Mouse (Mus musculus): ENCODE data around the gene Plekhg6. TPM values are rescaled to one million over a fixed set of nuclear protein-coding genes. Genes with fewer than 3 reads are reported as not detected.

The Plekhg6 gene
- polyA plus RNA-seq (2014; fragmentation: Nextera tagmentation; extraction: Ambion mirVana), result not detected in 2 replicates

DNA sequence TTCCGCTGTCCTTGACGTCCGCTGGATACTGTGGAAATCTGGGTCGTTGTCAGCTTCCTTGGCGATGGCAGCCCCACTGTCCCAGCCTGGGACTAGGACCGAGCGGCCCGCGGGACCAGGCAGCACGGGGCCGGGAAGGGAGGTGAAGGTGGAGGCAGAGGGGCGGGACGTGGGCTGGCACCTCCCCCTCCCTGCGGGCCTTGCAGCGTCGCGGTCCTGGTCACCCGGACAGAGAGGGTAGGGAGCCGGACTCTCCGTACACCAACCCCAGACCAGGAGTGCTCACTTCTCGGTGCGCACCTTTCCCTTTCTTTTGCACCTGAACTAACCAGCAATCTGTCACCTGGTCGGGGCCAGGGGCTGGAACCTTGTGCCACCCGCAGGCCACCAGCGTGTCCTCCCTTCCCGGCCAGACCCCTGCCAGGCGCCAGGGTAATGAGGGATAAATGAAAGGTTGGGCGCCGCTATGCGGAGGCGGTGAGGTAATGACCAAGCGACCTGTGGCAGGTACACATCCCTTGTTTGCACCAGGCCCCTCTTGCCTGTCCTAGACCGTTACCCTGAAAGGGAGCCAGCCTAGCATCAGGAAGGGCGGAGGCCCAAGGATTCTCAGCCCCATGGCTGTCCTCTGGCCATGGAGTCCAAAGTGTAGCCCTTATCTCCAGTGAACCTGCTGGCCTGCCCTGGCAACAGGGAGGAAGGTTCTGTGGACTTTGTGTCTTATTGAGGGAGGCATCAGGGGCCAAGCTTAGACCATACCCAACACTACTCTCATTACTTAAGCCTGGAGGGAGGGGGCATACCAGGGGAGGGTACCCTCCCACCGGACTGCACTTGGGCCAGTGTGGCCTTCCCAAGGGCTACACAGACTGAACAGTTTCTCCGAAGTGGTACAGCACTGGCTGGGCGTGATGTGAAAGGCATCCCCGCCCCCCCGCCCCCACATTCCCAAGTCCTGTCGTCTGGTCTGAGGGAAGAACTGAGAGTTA, at the start of gene Plekhg6:
TSS of gene Plekhg6 (minus strand) at position 422 of the 989 bp plus-strand sequence.
- DNase-seq (ENCODE audit: low spot score, missing footprints), result no peak
- H3K4me2 ChIP-seq, result peak within 1 kb of the TSS; percentile 33
- 13% methylated on average over 36 of the region's 40 CpGs for WGBS
- ATAC-seq (ENCODE audit: low FRiP score), result no peak
- no peaks in the 10 kb centered on the region for H3K9me3 ChIP-seq (ENCODE audit: control insufficient read depth, low read length)
- H3K9ac ChIP-seq (ENCODE audit: low read length), result no peak within 1 kb of the TSS
- no peak within 1 kb of the TSS for H3K27ac ChIP-seq (ENCODE audit: low read depth, low read length)
- H3K4me1 ChIP-seq (ENCODE audit: control insufficient read depth, insufficient read depth, low read length), result peaks cover 12% of the 10 kb centered on the region
- peaks cover 35% of the 10 kb centered on the region for H3K27me3 ChIP-seq (ENCODE audit: control insufficient read depth, insufficient read depth, low read length)
- no peaks in the 10 kb centered on the region for H3K36me3 ChIP-seq (ENCODE audit: control insufficient read depth, insufficient read depth, low read length)
- H3K4me3 ChIP-seq (ENCODE audit: low read depth, low read length), result peak within 1 kb of the TSS; percentile 20; the same call in 1 of the 2 replicates

DNA sequence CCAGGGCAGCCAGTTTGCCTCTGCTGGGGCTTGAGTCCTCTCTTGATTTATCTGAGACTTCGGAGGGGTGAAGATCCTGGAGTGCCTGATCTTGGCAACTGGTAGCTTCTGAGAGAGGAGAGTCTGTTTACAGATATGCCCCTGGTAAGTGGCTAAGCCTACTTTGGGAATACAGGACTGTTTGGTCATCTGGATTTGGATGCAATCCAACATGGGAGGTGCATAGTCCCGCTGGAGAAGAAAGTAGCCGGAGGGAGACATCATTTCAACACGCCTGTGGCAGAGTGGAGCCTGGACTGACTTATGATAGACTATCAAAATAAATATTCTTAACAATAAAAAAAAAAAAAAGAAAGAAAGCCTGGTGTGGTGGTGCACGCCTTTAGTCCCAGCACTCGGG, 49.1 kb upstream of the Plekhg6 start:
- no peaks in the 10 kb centered on the region for H3K9me3 ChIP-seq (ENCODE audit: control insufficient read depth, low read length)
- WGBS, result 87% methylated on average over 6 of the region's 6 CpGs
- no peak for DNase-seq (ENCODE audit: low spot score, missing footprints)
- no peak overlapping the region for H3K4me2 ChIP-seq
- no peaks in the 10 kb centered on the region for H3K27me3 ChIP-seq (ENCODE audit: control insufficient read depth, insufficient read depth, low read length)
- no peak overlapping the region for H3K4me3 ChIP-seq (ENCODE audit: low read depth, low read length)
- no peak overlapping the region for H3K27ac ChIP-seq (ENCODE audit: low read depth, low read length)
- H3K9ac ChIP-seq (ENCODE audit: low read length), result no peak overlapping the region
- 0 out of 2 replicates have a peak, but pooled peaks cover 2% of the 10 kb centered on the region for H3K4me1 ChIP-seq (ENCODE audit: control insufficient read depth, insufficient read depth, low read length)
- no peaks in the 10 kb centered on the region for H3K36me3 ChIP-seq (ENCODE audit: control insufficient read depth, insufficient read depth, low read length)
- no peak for ATAC-seq (ENCODE audit: low FRiP score)

DNA sequence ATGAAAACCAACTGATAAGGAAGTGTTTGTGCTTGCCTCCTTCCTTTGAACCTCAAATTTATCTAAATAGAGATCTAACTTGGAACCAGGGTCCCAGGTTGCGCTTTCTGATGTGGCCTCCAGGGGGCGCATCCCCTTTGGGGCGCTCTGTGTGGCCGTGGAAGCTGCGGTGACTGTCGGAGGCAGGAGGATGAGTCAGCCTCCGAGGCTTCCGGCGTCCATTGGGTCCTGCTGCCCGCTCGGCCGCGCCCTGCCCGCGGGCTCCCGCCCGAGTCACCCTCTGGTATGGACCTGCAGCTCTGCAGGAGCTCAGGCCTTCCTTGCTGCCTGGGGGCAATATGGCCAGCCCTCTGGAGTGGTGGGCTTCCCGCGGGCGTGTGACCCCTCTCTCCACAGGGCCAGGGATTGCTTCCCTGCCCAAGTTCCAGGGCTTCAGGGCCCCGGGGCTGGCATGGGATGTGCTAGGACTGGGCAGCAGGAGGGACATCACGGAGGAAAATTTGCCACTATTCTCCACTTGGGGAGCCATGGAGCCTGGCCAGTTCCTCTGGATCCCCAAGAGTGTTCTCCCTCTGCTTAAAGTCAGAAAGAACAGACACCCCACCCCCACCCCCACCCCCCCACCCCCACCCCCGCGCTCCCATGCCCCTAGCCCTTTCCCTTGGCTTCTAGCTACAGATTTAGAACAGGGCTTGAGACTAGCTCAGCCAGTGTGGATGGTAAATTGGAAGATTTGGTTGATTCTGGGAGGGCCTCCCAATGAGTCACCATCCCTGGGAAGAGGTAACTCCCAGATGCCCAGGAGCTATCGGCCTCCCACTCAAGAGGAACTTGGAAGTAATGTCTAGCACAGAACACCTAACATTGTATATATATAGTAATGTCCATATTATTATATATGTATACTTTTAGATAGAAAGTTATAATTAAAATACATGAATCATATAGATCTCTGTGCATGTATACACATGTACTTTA, 46.1 kb upstream of the Plekhg6 start:
- Histone ChIP-seq H3K9ac (ENCODE audit: low read length) (peak overlapping the region; percentile 74), H3K27me3 (ENCODE audit: control insufficient read depth, insufficient read depth, low read length) (no peaks in the 10 kb centered on the region), H3K36me3 (ENCODE audit: control insufficient read depth, insufficient read depth, low read length) (no peaks in the 10 kb centered on the region), H3K4me3 (ENCODE audit: low read depth, low read length) (peak overlapping the region; percentile 43), H3K9me3 (ENCODE audit: control insufficient read depth, low read length) (no peaks in the 10 kb centered on the region), H3K4me1 (ENCODE audit: control insufficient read depth, insufficient read depth, low read length) (peaks cover 6% of the 10 kb centered on the region), H3K4me2 (peak overlapping the region; percentile 74), H3K27ac (ENCODE audit: low read depth, low read length) (no peak overlapping the region)
- ATAC-seq (ENCODE audit: low FRiP score) (peak; percentile 89), DNase-seq (ENCODE audit: low spot score, missing footprints) (peak; percentile 98)
- WGBS, result 3% methylated on average over 23 of the region's 25 CpGs

DNA sequence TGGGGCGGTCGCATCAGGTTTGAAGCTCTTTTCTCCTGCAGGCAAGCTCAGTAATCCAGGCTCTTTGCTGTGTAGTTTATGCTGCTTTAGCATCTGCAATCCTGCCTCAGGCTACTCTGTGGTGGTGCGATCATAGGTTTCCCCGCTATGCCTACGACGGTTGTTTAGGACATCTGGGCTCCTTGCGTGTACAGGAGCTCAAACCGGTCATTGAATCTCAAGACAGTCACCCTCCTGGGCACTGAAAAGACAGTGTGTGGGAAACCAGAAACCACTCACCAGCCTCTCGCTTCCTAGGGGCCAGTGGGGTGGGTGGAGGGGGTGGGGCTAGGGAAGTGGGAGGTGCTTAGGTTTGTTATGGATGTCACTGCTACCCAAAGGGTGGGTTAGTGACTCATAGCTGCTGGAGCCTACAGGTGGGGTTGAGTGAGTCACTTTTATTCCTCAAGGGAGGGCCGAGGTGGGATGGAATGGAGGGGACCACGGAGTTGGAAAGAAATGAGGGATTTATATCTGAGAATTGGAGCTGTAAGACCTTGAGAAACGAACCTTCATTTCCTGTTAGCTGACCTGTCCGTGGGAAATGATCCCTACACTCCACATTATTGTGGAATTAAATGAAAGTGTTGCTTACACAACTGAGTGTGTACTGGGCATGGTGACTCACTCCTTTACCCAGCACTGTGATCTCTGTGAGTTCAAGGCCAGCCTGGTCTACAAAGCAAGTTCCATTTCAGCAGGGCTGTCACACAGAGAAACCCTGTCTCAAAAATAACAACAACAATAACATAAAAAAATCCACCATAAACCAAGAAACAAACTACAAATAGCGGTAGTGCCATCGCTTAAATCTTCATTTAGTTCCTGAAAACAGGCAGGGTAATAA, 44.9 kb upstream of the Plekhg6 start:
- 63% methylated on average over 15 of the region's 15 CpGs for WGBS
- Histone ChIP-seq H3K9me3 (ENCODE audit: control insufficient read depth, low read length) (no peaks in the 10 kb centered on the region), H3K9ac (ENCODE audit: low read length) (no peak overlapping the region), H3K4me3 (ENCODE audit: low read depth, low read length) (no peak overlapping the region), H3K27ac (ENCODE audit: low read depth, low read length) (no peak overlapping the region), H3K27me3 (ENCODE audit: control insufficient read depth, insufficient read depth, low read length) (no peaks in the 10 kb centered on the region), H3K36me3 (ENCODE audit: control insufficient read depth, insufficient read depth, low read length) (no peaks in the 10 kb centered on the region), H3K4me1 (ENCODE audit: control insufficient read depth, insufficient read depth, low read length) (peaks cover 6% of the 10 kb centered on the region), H3K4me2 (no peak overlapping the region)
- ATAC-seq (ENCODE audit: low FRiP score) (no peak), DNase-seq (ENCODE audit: low spot score, missing footprints) (peak; percentile 79)

DNA sequence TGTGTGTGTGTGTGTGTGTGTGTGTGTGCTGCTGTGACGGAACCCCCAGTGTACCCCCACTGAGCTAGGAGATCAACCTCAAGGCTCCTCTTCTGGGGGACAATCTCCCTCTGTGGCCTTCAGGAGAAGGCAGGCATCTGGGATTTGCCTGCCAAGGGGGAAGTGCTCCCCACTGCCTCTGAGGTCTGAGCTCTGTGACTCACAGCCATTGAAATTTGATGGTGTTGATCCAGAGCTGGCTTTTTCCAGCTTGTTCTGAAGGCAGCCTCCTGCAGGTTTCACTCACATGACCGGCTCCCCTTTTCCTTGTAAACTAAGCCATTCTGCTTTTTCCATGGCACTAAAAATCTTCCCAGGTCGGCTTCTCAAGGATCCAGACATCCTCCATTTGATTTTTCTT, 43.6 kb upstream of the Plekhg6 start:
- H3K4me3 ChIP-seq (ENCODE audit: low read depth, low read length), result no peak overlapping the region
- 66% methylated on average over 3 of the region's 3 CpGs for WGBS

DNA sequence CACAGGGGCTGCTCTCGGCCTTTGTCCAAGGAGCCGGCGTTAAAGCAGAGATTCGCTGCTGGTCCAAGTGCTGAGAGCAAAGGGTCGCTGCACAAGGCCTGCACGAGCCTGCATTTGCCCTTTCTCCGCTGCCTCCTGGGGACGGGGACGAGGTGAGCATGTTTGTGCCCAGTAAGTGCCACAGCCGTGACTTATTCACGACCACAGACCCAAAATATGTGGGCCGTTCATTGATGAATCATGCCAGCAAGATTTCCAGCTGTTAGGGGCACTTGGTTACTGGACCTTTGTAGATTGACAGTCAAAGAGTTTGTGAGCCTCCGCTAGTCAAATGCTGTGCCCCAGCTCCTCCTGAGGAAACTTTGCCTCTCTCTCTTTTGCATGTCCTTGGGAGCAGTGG, 42.9 kb upstream of the Plekhg6 start:
- H3K36me3 ChIP-seq (ENCODE audit: control insufficient read depth, insufficient read depth, low read length), result no peaks in the 10 kb centered on the region
- H3K9me3 ChIP-seq (ENCODE audit: control insufficient read depth, low read length), result no peaks in the 10 kb centered on the region
- no peaks in the 10 kb centered on the region for H3K27me3 ChIP-seq (ENCODE audit: control insufficient read depth, insufficient read depth, low read length)
- no peak overlapping the region for H3K27ac ChIP-seq (ENCODE audit: low read depth, low read length)
- WGBS, result 35% methylated on average over 13 of the region's 13 CpGs
- H3K4me3 ChIP-seq (ENCODE audit: low read depth, low read length), result no peak overlapping the region
- no peak overlapping the region for H3K4me2 ChIP-seq
- DNase-seq (ENCODE audit: low spot score, missing footprints), result peak; percentile 82
- no peak overlapping the region for H3K9ac ChIP-seq (ENCODE audit: low read length)
- ATAC-seq (ENCODE audit: low FRiP score), result no peak
- peaks cover 6% of the 10 kb centered on the region for H3K4me1 ChIP-seq (ENCODE audit: control insufficient read depth, insufficient read depth, low read length)

More for the DNA sequence above, 43.6 kb upstream of the Plekhg6 start:
- H3K9me3 ChIP-seq (ENCODE audit: control insufficient read depth, low read length), result no peaks in the 10 kb centered on the region
- DNase-seq (ENCODE audit: low spot score, missing footprints) (peak; percentile 66), ATAC-seq (ENCODE audit: low FRiP score) (no peak)
- no peak overlapping the region for H3K9ac ChIP-seq (ENCODE audit: low read length)
- H3K4me2 ChIP-seq, result no peak overlapping the region
- no peaks in the 10 kb centered on the region for H3K27me3 ChIP-seq (ENCODE audit: control insufficient read depth, insufficient read depth, low read length)
- peaks cover 6% of the 10 kb centered on the region for H3K4me1 ChIP-seq (ENCODE audit: control insufficient read depth, insufficient read depth, low read length)
- no peak overlapping the region for H3K27ac ChIP-seq (ENCODE audit: low read depth, low read length)
- H3K36me3 ChIP-seq (ENCODE audit: control insufficient read depth, insufficient read depth, low read length), result no peaks in the 10 kb centered on the region

DNA sequence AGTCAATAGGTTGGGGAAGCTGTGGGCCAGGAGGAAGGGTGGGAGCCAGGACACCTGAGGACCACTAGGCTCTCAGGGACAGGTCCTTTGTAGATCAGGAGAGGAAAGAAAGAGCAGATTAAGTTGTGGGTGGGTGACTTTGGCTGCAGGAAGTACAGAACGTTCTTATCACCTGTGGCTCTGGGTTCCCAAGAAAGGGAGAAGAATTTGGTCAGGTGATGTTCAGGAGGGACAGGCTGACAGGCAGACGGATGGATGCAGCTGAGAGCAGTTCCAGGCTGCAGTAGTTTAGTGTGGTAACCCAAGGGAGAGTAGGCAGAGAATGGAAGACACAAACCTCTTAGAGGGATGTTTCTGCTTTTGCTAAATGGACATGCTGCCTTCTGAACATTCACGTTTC, 42.5 kb upstream of the Plekhg6 start:
- peak; percentile 82 for DNase-seq (ENCODE audit: low spot score, missing footprints)
- peaks cover 6% of the 10 kb centered on the region for H3K4me1 ChIP-seq (ENCODE audit: control insufficient read depth, insufficient read depth, low read length)
- H3K27me3 ChIP-seq (ENCODE audit: control insufficient read depth, insufficient read depth, low read length), result no peaks in the 10 kb centered on the region
- H3K4me3 ChIP-seq (ENCODE audit: low read depth, low read length), result no peak overlapping the region
- no peaks in the 10 kb centered on the region for H3K36me3 ChIP-seq (ENCODE audit: control insufficient read depth, insufficient read depth, low read length)
- no peak for ATAC-seq (ENCODE audit: low FRiP score)
- H3K4me2 ChIP-seq, result no peak overlapping the region
- no peak overlapping the region for H3K9ac ChIP-seq (ENCODE audit: low read length)
- WGBS, result 42% methylated on average over 3 of the region's 3 CpGs
- H3K9me3 ChIP-seq (ENCODE audit: control insufficient read depth, low read length), result no peaks in the 10 kb centered on the region
- H3K27ac ChIP-seq (ENCODE audit: low read depth, low read length), result no peak overlapping the region
